Mouse (Mus musculus) olfactory bulb, adult 2 months (tissue): ENCODE results near the gene Dmrt1. TPM values are rescaled to one million over a fixed set of nuclear protein-coding genes. Genes with fewer than 3 reads are reported as not detected.

Source experiments
- H3K27ac ChIP-seq: fragments of 200-500 bp; 2 replicates; pipeline ENCODE4 v1.5.1; 2012; ENCODE audit warnings: low read depth, low read length; ENCODE audit not compliant: insufficient read depth
- H3K4me1 ChIP-seq: fragments of 200-500 bp; 2 replicates; pipeline ENCODE4 v1.6.1; 2012; ENCODE audit warnings: low read length; ENCODE audit not compliant: control insufficient read depth, insufficient read depth
- H3K4me3 ChIP-seq: fragments of 200-500 bp; 2 replicates; pipeline ENCODE4 v1.5.1; 2012; ENCODE audit warnings: mild to moderate bottlenecking, low read depth, low read length, moderate library complexity; ENCODE audit not compliant: insufficient read depth
- CTCF ChIP-seq: fragments of 200-500 bp; IDR thresholded peaks from 2 replicates; pipeline ENCODE4 v1.5.1; 2012; ENCODE audit warnings: low read depth, mild to moderate bottlenecking, low read length, moderate library complexity; ENCODE audit not compliant: insufficient read depth
- POLR2A ChIP-seq: fragments of 200-500 bp; IDR thresholded peaks from 2 replicates; pipeline ENCODE4 v1.6.1; 2012; ENCODE audit warnings: mild to moderate bottlenecking, low read depth, low read length, moderate library complexity; ENCODE audit not compliant: insufficient read depth
- WGBS: fragments of 180-500 bp; shearing (Covaris S2); methylation state at CpG from one replicate; pipeline ENCODE4 v1.1.7; 2018; 5-methylcytosine and 5-hydroxymethylcytosine counted together
- polyA plus RNA-seq: library from polyadenylated mRNA; stranded (reverse); fragments of >200 nt; gene quantifications from 2 replicates; pipeline ENCODE4 v1.2.4, GENCODE M21; 2012; ENCODE audit warnings: low replicate concordance; ENCODE audit not compliant: missing spikeins, insufficient read depth, insufficient read length

The Dmrt1 gene
- polyA plus RNA-seq, 1 experiment = not detected

- WGBS = 79% methylated on average over 9 of the region's 9 CpGs
- TF ChIP-seq POLR2A (no peak), CTCF (no peak)
- no peak overlapping the region for H3K27ac ChIP-seq
- H3K4me3 ChIP-seq = no peak overlapping the region
- no peaks in the 10 kb centered on the region for H3K4me1 ChIP-seq
Observed at GRCm38 (mm10) chr19:25547086-25547643, 41.7 kb downstream of the Dmrt1 start.

DNA sequence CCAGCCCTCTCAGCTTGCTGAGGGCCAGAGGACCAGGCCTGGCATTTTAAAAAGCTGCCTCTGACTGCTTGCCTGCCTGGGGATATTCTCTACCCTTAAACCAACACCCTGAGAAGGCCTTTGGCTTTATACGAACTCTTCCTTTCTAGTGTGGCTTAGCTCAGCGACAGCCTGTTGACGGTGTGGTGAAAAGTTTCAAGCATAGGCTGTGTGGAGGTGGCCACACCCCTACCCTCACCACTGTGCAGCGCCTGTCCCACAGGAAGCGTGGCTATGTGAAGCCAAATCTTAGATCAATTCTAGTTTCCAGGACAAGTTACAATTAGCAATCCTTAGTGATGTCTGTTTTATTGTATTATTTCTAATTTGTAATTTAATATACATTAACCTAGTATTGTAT is 44.9 kb downstream of the Dmrt1 start:
- no peak for TF ChIP-seq POLR2A
- TF ChIP-seq CTCF = no peak
- Histone ChIP-seq H3K4me1 (no peaks in the 10 kb centered on the region), H3K27ac (no peak overlapping the region), H3K4me3 (no peak overlapping the region)
- WGBS = 84% methylated on average over 5 of the region's 5 CpGs

GRCm38 (mm10) chr19:25551053-25551452 is 45.6 kb downstream of the Dmrt1 start:
- no peaks in the 10 kb centered on the region for H3K4me1 ChIP-seq
- no peak overlapping the region for H3K4me3 ChIP-seq
- WGBS = 85% methylated on average over 5 of the region's 5 CpGs
- no peak for TF ChIP-seq POLR2A
- no peak for TF ChIP-seq CTCF
- H3K27ac ChIP-seq = no peak overlapping the region

- WGBS = 85% methylated on average over 12 of the region's 12 CpGs
- TF ChIP-seq CTCF = no peak
- TF ChIP-seq POLR2A = no peak
- Histone ChIP-seq H3K4me3 (no peak overlapping the region), H3K27ac (no peak overlapping the region), H3K4me1 (no peaks in the 10 kb centered on the region)
Observed at GRCm38 (mm10) chr19:25564430-25564829, 59.0 kb downstream of the Dmrt1 start.

GRCm38 (mm10) chr19:25569778-25570177 is 64.4 kb downstream of the Dmrt1 start:
- no peak overlapping the region for H3K4me3 ChIP-seq
- H3K27ac ChIP-seq = no peak overlapping the region
- WGBS = 95% methylated on average over 7 of the region's 7 CpGs
- H3K4me1 ChIP-seq = no peaks in the 10 kb centered on the region
- no peak for TF ChIP-seq POLR2A
- TF ChIP-seq CTCF = no peak

DNA sequence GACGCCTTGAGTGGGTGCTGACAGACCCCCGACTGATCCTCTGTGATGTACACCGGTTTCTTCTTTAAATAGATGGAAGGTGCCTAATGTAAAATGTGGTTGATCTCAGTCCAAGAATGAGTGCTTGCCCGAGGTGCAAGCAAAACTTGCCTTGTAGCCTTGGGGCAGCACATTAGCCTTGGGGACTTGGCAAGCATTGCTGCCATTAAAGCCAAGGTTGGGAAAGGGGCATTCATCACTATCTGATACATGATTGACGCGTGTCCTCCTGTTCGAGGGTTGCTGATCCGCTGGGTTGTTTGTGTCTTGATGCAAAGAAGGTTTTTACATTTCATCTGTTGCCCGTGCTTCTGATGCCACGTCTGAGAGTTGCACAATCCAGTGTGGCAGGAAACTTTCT is 69.0 kb downstream of the Dmrt1 start:
- 47% methylated on average over 10 of the region's 10 CpGs for WGBS
- TF ChIP-seq CTCF (no peak), POLR2A (no peak)
- Histone ChIP-seq H3K4me1 (no peaks in the 10 kb centered on the region), H3K4me3 (no peak overlapping the region), H3K27ac (no peak overlapping the region)

DNA sequence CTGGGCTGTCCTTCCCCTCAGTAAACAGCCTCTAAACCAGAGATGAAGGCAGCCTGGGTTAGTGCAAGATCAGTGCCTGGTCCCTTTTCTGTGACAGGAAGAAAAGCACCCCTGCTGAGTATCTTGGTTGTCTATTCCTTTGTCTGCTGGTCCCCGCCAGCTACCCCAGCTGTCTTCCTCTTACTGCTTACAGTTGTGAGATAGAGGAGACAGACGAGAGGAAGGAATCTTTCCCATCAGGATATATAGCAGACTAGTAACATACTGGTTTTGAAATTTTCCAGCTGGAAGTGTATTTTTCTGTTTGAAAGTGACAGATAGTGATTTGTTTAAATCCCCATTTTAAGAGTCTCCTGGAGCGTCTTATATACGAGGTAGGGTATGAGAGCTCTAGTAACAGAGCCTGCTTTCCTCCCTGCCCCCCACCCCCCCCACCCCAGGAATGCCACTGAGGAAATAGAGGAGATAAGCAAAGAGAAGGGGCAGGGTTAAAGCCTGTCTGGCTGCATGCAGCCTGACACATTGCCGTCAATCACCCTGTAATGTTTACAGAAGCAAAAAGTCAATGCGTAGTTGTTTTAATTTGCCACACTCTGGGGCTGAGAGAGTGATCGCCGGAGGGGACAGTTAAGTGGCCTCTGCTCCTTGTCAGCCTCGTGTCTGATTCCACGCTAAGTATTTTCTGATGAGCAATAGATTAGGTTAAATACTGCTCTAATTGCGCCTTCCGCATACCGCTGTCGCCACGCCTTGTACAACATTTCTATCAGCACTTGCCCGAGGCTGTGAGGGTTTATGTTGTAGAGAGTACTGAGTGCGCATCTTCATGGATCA is 69.8 kb downstream of the Dmrt1 start:
- no peaks in the 10 kb centered on the region for H3K4me1 ChIP-seq
- no peak overlapping the region for H3K4me3 ChIP-seq
- WGBS = 25% methylated on average over 17 of the region's 17 CpGs
- no peak for TF ChIP-seq POLR2A
- no peak for TF ChIP-seq CTCF
- no peak overlapping the region for H3K27ac ChIP-seq

- no peaks in the 10 kb centered on the region for H3K4me1 ChIP-seq
- 97% methylated on average over 2 of the region's 2 CpGs for WGBS
- H3K27ac ChIP-seq = no peak overlapping the region
- TF ChIP-seq POLR2A = no peak
- no peak for TF ChIP-seq CTCF
- H3K4me3 ChIP-seq = no peak overlapping the region
Observed at GRCm38 (mm10) chr19:25578358-25578757, 72.9 kb downstream of the Dmrt1 start.

DNA sequence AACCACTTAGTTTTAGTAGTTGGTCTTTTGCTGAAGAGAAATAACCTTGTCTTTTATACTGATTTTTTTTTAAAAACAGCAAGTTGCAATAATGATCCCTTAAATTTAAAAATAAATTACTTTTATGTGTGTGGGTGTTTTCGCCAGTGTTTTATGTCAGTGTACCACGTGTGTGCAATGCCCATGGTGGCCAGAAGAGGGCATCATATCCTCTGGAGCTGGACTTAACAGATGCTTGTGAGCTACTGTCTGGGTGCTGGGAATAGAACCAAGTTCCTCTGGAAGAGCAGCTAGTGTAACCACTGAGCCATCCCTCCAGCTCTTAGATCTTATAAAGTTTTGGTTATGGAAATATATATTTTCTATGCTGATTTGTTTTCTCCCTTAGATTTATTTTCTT is 74.0 kb downstream of the Dmrt1 start:
- WGBS = 94% methylated on average over 2 of the region's 2 CpGs
- TF ChIP-seq CTCF (no peak), POLR2A (no peak)
- H3K4me1 ChIP-seq = no peaks in the 10 kb centered on the region
- H3K4me3 ChIP-seq = no peak overlapping the region
- H3K27ac ChIP-seq = no peak overlapping the region
